Mouse (Mus musculus): ENCODE data around the gene Cd82.

DNA sequence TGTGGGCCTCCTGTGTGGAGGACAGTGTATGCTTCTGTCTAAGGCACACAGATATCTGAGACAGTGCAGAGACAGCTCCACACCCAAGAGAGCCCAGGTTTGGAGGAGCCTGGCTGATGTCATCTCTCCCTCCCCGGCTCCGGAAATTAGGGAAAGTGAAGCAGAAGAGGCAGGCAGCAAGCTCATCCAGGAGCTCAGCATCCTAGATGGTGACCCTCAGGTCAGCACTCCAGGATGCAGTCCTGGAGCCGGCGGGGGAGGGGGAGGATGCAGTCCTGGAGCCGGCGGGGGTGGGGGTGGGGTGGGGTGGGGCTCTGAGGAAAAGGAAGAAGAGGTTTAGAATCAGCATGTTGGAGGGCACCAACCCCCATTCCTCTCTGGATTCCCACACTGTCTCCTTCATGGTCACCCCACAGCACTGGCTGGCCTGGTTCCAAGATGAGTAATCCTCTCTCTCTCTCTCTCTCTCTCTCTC, 90.8 kb downstream of the Cd82 start:
- TF ChIP-seq CTCF (IDR thresholded peaks at IDR 0.05; ENCODE audit: borderline replicate concordance, control insufficient read depth, extremely low read depth, insufficient read depth, low read length, poor library complexity) = no peak
- no peak for TF ChIP-seq POLR2A (IDR thresholded peaks at IDR 0.05; ENCODE audit: control insufficient read depth, extremely low read depth, insufficient read depth, low read length, poor library complexity)
